Mouse (Mus musculus) testis, adult 2 months (tissue): ENCODE data around the gene Tmem29. TPM values are rescaled to one million over a fixed set of nuclear protein-coding genes. Genes with fewer than 3 reads are reported as not detected.
A peak's percentile ranks its signal among the peaks of the same experiment; 100 is the strongest.
"Not testable (repeated sequence)": the region's sequence is repeated elsewhere in the genome, so short reads cannot be mapped to it uniquely, and the experiment has no call there.

ENCODE experiments used
- H3K27ac ChIP-seq: fragments of 200-500 bp; 2 replicates; pipeline ENCODE4 v1.5.1; 2012; ENCODE audit warnings: low read depth, low read length; ENCODE audit not compliant: control insufficient read depth, insufficient read depth
- H3K27me3 ChIP-seq: fragments of 200-500 bp; 2 replicates; pipeline ENCODE4 v1.6.1; 2012; ENCODE audit warnings: mild to moderate bottlenecking, low read length, moderate library complexity; ENCODE audit not compliant: control insufficient read depth, insufficient read depth
- H3K36me3 ChIP-seq: fragments of 200-500 bp; 2 replicates; pipeline ENCODE4 v1.6.1; 2012; ENCODE audit warnings: mild to moderate bottlenecking, low read length; ENCODE audit not compliant: control insufficient read depth, insufficient read depth
- H3K4me1 ChIP-seq: fragments of 200-500 bp; 2 replicates; pipeline ENCODE4 v1.6.1; 2012; ENCODE audit warnings: low read length; ENCODE audit not compliant: control insufficient read depth, insufficient read depth
- H3K4me3 ChIP-seq: fragments of 200-500 bp; 2 replicates; pipeline ENCODE4 v1.5.1; 2012; ENCODE audit warnings: low read depth, mild to moderate bottlenecking, low read length, moderate library complexity, mixed read lengths; ENCODE audit not compliant: control insufficient read depth
- CTCF ChIP-seq: fragments of 200-500 bp; IDR thresholded peaks from 2 replicates; pipeline ENCODE4 v1.5.1; 2012; ENCODE audit warnings: low read depth, mild to moderate bottlenecking, inconsistent platforms, low read length, moderate library complexity; ENCODE audit not compliant: control insufficient read depth, insufficient read depth, insufficient replicate concordance
- POLR2A ChIP-seq: fragments of 200-500 bp; IDR thresholded peaks from 2 replicates; pipeline ENCODE4 v1.6.1; 2012; ENCODE audit warnings: low read depth, mild to moderate bottlenecking, inconsistent platforms, low read length, moderate library complexity; ENCODE audit not compliant: control insufficient read depth
- polyA plus RNA-seq: library from polyadenylated mRNA; depleted of rRNA; stranded (reverse); fragments of >200 nt; gene quantifications from 2 replicates; pipeline ENCODE4 v1.2.3, GENCODE M21; 2012; rRNA removed

The Tmem29 gene
- 6.8 and 10.7 TPM in 2 replicates for polyA plus RNA-seq

DNA sequence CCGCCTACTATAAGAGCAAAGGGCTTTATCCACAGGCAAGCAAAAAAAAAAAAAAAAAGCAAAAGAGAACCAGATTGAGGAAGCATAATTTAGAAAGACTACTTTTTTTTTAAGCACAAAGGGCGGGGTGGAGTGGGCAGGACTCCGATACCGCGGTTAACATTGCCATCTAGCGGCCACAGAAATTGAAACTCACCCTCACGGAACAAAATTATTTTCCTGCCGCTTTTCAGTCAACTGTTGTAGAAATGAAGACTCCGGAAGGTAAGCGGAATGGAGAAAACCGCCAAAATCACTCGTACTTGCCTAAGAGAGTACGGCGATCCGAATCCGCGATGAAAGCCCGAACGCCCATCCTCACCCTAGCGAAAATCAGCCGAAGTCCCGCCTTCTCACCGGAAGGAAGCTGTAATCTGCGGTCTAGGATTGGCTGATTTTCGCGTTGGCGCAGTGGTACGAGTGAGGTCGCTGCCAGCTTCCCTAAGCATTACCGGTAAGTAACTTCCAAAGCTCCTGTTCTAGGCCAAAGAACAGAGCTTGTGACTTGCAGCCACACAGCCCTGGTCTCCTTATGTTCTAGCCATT is at the start of gene Tmem29:
Gene Tmem29, minus strand, starts transcription at position 389 of the 585 bp plus-strand sequence.
- peak within 1 kb of the TSS; percentile 89 for H3K4me3 ChIP-seq
- TF ChIP-seq CTCF, result 0 out of 2 replicates have a peak, but pooled peaks have one; percentile 23
- TF ChIP-seq POLR2A, result peak; percentile 44
- H3K27me3 ChIP-seq, result no peaks in the 10 kb centered on the region
- no peaks in the 10 kb centered on the region for H3K36me3 ChIP-seq
- H3K4me1 ChIP-seq, result no peaks in the 10 kb centered on the region
- peak within 1 kb of the TSS; percentile 80 for H3K27ac ChIP-seq

- Histone ChIP-seq H3K27me3 (no peaks in the 10 kb centered on the region), H3K4me3 (no peak overlapping the region), H3K36me3 (no peaks in the 10 kb centered on the region), H3K4me1 (no peaks in the 10 kb centered on the region), H3K27ac (no peak overlapping the region)
- TF ChIP-seq CTCF (no peak), POLR2A (no peak)
Observed at GRCm38 (mm10) chrX:150508696-150509095, 49.7 kb upstream of the Tmem29 start.

GRCm38 (mm10) chrX:150487811-150488210 is 28.9 kb upstream of the Tmem29 start:
- H3K36me3 ChIP-seq, H3K4me3 ChIP-seq, H3K4me1 ChIP-seq, H3K27me3 ChIP-seq, H3K27ac ChIP-seq: not testable (repeated sequence)

GRCm38 (mm10) chrX:150486314-150487030 is 27.5 kb upstream of the Tmem29 start:
- H3K27ac ChIP-seq, H3K36me3 ChIP-seq, H3K4me1 ChIP-seq: not testable (repeated sequence)

GRCm38 (mm10) chrX:150477854-150478780 is 19.2 kb upstream of the Tmem29 start:
- H3K4me1 ChIP-seq, result no peaks in the 10 kb centered on the region
- H3K4me3 ChIP-seq, result peak overlapping the region; percentile 69
- TF ChIP-seq CTCF (peak; percentile 33; the same call in 1 of the 2 replicates), POLR2A (no peak)
- H3K27me3 ChIP-seq, result no peaks in the 10 kb centered on the region
- H3K27ac ChIP-seq, result peak overlapping the region; percentile 86
- no peaks in the 10 kb centered on the region for H3K36me3 ChIP-seq

More at GRCm38 (mm10) chrX:150486314-150487030, 27.5 kb upstream of the Tmem29 start:
- not testable (repeated sequence) for H3K27me3 ChIP-seq, H3K4me3 ChIP-seq

DNA sequence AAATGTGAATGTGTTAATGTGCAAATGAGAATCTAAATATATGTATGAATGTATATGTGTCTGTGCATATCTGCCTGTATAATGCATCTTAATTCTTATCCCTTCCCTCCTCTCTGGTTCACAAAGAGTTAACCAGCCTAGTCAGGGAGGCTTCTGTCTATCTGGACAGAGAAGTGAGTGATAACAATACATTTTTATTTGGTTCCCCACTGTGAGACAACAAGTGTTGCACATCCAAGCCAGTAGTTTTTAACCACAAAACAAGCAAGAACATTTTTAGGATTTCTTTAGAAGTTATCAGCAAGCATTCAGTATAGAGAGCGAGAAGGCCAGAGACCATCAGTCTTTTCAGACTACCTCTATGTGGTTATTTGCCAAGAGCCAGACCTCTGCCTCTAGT is 12.5 kb upstream of the Tmem29 start:
- Histone ChIP-seq H3K4me1 (no peaks in the 10 kb centered on the region), H3K27ac (no peak overlapping the region), H3K4me3 (no peak overlapping the region), H3K36me3 (no peaks in the 10 kb centered on the region), H3K27me3 (no peaks in the 10 kb centered on the region)
- TF ChIP-seq CTCF (no peak), POLR2A (no peak)

DNA sequence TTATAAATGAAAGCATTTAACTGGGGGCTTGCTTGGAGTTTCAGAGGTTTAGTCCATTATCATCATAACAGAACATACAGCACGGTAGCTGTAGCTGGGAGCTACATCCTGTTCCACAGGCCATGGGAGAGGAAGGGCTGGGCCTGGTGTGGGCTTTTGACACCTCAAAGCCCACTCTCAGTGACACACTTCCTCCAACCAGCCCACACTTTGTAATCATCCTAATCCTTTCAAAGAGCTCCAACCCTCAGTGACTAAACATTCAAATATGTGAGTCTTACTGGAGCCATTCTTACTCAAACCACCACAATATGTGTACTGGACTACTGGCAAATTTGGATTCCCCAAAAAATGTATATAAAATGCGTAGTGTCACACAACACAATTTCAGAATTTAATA is 9.3 kb upstream of the Tmem29 start:
- no peaks in the 10 kb centered on the region for H3K36me3 ChIP-seq
- H3K27me3 ChIP-seq, result no peaks in the 10 kb centered on the region
- TF ChIP-seq CTCF (no peak), POLR2A (no peak)
- no peaks in the 10 kb centered on the region for H3K4me1 ChIP-seq
- no peak overlapping the region for H3K4me3 ChIP-seq
- no peak overlapping the region for H3K27ac ChIP-seq

DNA sequence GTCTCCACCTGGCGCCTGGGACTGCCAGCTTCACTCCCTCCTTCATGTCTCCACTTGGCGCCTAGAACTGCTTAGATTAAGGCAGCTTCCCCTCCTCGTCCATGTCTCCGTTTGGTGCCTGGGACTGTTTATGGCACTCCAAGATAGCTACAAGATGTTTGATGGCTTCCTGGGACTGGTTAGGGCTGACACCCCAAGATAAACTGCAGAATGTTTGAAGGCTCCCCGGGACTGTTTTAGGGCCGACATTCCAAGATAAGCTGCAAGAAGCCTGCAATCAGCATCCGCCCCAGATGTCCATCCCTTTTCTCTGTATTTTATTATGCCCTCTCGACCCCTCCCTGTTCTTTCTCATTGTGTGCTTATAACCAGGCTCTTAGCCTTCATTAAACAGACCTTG is 7.9 kb upstream of the Tmem29 start:
- not testable (repeated sequence) for H3K27ac ChIP-seq, H3K4me1 ChIP-seq, H3K27me3 ChIP-seq, H3K36me3 ChIP-seq, H3K4me3 ChIP-seq
